Mouse (Mus musculus): ENCODE data around the gene Rnd2.

DNA sequence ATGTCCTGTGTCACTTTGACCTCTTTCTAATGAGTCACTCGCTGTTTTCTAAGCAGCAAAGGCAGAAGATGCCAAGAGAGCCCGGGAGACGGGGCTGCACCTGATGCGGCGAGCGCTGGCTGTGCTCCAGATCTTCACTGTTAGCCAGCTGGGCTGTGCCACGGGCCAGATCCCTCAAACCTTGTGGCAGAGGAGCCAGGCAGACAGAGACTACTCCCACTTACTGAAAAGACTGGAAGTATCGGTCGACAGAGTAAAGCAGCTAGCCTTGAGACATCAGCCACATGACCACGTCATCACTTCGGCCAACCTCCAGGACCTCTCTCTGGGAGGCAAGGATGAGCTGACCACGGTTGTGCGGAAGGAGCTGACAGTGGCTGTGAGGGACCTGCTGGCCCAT is 31.4 kb upstream of the Rnd2 start:
- TF ChIP-seq CTCF (IDR thresholded peaks at IDR 0.05; ENCODE audit: borderline replicate concordance, control insufficient read depth, extremely low read depth, insufficient read depth, low read length, poor library complexity) (no peak), POLR2A (IDR thresholded peaks at IDR 0.05; ENCODE audit: control insufficient read depth, extremely low read depth, insufficient read depth, low read length, poor library complexity) (no peak)
